Mouse (Mus musculus) cerebellum, adult 9-11 months (tissue): ENCODE results near the gene Cdh3.
A peak's percentile ranks its signal among the peaks of the same experiment; 100 is the strongest.
"Not testable (repeated sequence)": the region's sequence is repeated elsewhere in the genome, so short reads cannot be mapped to it uniquely, and the experiment has no call there.

Experiments used
- DNase-seq: peaks from one replicate; pipeline ENCODE4 v3.0.0; 2022

The Cdh3 gene

DNA sequence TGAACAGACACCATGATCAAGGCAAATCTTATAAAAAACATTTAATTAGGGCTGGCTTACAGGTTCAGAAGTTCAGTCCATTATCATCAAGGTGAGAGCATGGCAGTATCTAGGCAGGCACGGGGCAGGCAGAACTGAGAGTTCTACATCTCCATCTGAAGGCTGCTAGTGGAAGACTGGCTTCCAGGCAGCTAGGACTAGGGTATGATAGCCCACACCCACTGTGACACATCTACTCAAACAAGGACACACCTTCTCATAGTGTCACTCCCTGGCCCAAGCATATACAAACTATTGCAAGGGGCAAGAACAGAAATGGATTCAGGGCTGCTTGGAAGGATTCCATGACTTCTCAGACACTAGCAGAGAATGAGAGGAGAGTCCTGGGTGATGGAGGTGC is 61.5 kb downstream of the Cdh3 start:
- DNase-seq = not testable (repeated sequence)

- not testable (repeated sequence) for DNase-seq
Measured at GRCm38 (mm10) chr8:106573168-106573567, 62.5 kb downstream of the Cdh3 start, which contains the start of gene Gm10073. TSS of gene Gm10073 (minus strand) at chr8:106573461.

- DNase-seq = no peak
Measured at GRCm38 (mm10) chr8:106574283-106574682, 63.6 kb downstream of the Cdh3 start.

GRCm38 (mm10) chr8:106576849-106577555 is 66.3 kb downstream of the Cdh3 start:
- no peak for DNase-seq

GRCm38 (mm10) chr8:106579510-106579909 is 68.8 kb downstream of the Cdh3 start:
- DNase-seq = no peak

DNA sequence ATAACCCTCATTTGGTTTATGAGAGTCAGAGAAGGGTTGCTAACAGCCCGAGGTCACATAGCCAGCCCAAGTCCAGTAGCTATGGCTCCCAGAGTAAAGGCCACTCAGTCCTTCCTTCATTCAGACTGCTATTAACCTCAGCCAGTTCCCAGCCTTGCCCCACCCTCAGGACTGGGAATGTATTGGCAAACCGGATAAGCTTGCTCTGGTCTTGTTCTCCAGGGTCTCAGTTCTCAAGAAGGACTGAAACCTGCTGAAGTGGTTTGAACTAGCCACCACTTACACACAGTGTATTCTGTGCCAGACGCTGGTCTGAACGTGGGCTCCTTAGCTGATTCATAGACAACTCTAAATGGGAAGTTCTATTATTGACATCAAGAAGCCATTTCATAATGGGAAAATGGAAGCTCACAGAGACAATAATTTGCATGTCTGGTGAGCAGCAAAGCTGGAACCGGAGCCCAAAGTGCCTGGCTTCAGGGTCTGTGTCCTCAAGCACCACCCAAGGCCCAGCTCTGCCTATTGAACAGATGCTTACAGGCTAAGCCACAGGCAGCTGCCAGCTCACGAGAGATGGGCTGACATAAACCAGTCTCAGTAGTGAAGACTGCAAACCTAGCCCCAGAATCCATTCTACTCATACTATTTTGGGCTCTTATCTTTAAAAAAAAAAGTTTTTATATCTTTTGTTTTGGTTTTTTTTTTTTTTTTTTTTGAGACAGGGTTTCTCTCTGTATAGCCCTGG is 70.8 kb downstream of the Cdh3 start:
- DNase-seq = no peak

GRCm38 (mm10) chr8:106584942-106585670 is 74.4 kb downstream of the Cdh3 start:
- DNase-seq = no peak

DNA sequence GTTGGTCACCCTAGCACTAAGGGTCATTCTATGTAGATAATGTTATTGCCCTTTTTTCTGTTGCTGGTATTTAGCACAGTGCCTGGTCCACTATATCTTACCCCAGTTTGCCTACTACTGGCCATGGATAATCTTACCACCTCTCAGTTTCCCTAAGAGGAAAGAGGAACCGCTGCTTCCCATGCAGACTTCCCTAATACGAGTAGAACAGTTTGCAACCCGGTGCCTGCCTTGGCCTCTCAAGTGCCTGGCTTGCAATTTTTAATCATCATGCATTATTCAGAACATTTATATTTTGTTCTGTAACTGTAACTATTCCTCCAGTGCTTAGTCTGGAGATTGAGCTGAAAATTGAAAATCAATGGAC is 75.0 kb downstream of the Cdh3 start:
- DNase-seq = no peak

DNA sequence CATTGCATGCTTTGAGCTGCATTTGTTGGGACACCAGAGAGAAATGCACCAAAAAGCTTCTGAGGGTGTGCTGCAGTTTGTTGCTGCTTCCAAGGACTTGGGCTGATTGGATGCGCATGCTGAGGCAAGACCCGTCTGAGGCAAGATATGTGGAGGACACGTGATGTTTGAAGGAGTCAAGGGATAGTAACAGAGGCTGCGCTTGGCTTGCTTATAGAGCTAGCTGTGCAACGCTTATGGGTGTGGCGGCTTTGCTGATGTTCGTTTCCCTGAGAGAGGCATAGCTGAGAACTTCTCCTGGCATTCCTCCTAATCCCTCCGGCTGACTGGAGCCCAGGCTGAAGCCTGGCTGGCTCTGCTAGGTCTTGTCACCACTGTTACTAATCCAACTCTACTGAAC is 76.2 kb downstream of the Cdh3 start:
- no peak for DNase-seq

GRCm38 (mm10) chr8:106588443-106589431 is 78.0 kb downstream of the Cdh3 start:
- no peak for DNase-seq

DNA sequence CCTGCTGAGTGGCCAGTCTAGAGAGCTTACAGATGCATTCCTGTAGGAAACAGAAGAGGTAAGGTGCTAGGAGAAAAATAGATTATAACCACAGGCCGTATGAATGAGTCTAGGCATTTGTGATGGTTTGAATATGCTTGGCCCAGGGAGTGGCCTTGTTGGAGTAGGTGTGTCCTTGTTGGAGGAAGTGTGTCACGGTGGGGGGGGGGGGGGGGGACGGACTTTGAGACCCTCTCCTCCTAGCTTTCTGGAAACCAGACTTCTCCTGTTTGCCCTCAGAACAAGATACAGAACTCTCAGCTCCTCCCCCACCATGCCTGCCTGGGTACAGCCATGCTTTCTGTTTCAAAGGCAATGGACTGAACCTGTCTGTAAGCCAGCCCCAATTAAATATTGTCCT is 81.8 kb downstream of the Cdh3 start:
- DNase-seq = no peak

DNA sequence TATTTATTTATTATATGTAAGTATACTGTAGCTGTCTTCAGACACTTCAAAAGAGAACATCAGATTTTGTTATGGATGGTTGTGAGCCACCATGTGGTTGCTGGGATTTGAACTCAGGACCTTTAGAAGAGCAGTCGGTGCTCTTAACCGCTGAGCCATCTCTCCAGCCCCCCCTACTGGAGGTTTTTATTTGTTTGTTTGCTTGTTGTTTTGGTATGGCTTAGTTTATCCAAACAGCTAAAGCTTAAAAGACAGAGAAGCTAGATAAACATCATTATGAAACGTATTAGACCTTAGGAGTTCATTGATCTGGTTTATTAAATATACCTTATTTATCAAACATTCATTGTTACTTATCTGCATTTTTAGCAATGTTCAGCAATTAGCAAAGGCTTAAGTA is 84.9 kb downstream of the Cdh3 start:
- not testable (repeated sequence) for DNase-seq

DNA sequence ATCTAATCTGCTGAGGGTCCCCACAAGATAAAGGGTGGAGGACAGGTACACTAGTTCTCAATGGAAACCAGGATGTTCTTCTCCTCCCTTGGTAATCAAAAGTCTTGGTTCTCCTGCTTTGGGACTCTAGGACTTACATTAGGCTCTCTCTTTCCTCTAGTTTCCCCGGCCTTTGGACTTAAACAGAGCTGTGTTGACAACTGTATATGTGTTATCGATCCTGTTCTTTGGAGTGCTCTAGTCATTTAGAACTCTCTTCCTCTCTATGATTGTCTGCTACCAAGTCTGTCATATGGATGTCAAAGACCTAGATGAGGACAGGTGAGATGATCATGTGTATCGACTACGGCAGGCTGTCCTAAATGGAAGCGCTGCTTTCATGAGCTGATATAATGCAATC is 86.4 kb downstream of the Cdh3 start:
- no peak for DNase-seq

DNA sequence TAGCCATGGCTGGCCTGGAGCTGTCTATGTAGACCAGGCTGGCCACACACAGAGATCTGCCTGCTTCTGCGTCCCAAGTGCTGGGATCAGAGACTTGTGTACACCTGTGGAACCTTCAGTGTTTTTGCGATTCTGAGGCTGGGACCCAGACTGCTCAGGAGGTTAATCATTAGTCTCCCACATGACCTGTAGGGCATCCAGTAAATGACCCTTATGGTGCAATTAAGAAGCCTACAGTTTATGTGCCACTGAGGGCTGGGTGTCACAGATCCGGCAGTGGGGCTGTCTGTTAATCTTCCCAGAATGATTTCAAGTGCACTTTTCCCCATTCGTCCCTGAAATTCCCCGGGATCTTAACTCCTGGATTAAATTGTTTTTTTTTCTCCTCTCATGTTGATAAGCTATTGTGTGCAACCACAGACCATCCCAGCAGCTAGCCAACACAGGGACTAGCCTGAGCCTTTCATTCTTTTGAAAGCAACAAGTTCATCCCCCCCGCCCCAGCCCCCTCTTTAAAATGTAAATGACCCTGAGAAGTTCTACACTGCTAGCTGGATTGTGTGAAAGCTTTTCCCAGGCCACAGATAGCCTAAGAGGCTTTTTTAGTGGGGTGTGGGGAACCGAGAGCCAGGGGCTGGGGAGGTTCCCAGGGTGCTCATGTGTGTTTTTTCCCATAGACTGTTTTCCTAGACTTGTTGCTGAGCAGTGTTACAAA is 88.7 kb downstream of the Cdh3 start:
- DNase-seq = no peak

DNA sequence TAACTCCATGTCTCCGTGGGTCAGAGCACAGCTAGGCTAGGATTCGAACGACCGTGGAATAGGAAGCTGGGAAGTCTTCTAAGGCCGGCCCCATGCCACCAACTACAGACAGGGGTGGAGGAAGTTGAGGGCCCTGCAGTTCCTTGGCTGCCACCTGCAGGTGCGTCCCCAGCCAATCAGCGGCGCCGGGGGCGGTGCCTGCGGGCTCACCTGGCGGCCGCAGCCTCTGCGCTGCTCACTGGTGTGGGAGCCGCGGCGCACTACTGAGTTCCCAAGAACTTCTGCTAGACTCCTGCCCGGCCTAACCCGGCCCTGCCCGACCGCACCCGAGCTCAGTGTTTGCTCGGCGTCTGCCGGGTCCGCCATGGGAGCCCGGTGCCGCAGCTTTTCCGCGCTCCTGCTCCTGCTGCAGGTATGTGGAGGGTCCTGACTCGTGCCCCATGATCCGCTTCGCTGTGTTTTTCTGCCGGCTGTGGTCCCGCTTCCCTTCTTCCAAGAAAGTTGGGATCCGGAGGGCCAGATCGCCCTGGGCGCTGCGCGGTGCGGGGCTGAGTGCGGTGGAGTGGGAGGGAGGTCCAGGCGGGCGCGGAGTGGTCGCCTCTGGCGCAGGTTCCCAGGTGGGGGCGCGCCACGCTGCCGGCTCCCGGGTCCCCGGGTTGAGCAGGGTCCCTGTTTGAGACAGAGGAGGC is 92.6 kb downstream of the Cdh3 start, which contains the start of gene Cdh1:
TSS of gene Cdh1 (plus strand) at position 221 of the 689 bp plus-strand sequence.
- DNase-seq = peak; percentile 11

DNA sequence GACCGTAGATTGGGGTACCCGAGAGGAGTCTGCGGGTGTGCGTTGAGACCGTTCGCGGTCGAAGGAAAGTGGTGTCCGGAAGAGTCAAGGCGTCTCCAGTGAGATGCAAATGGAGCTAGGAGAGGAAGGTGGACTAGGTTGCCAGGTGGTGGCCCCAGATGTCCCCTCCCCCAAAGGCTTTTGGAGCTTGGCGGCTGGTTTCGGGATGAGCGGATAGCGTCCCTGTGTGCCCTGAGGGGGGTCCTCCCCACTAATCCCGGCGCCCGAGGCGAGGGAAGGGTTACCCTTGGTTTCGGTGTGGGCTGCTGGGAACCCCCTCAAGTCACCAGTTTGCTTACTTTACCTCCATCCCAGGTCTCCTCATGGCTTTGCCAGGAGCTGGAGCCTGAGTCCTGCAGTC is 93.2 kb downstream of the Cdh3 start:
- no peak for DNase-seq

DNA sequence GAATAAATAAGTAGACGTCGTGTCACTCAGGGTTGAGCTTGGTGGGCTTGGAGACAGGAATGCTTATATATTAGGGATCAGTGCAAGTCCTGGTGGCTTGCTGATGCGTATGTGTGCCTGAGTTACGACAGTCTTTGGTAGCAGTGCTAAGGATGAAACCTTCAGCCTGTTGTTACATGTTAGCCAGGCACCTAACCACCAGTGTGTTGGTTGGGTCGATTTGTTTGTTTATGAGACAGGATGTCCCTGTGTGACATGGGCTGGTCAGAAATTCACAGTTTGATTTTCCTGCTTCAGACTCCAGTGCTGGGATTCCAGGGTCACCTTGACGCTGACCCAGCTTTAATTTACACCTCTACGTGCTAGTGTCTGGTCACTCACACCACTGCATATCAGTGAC is 95.0 kb downstream of the Cdh3 start:
- no peak for DNase-seq

- DNase-seq = no peak
Measured at GRCm38 (mm10) chr8:106606121-106606520, 95.4 kb downstream of the Cdh3 start.

DNA sequence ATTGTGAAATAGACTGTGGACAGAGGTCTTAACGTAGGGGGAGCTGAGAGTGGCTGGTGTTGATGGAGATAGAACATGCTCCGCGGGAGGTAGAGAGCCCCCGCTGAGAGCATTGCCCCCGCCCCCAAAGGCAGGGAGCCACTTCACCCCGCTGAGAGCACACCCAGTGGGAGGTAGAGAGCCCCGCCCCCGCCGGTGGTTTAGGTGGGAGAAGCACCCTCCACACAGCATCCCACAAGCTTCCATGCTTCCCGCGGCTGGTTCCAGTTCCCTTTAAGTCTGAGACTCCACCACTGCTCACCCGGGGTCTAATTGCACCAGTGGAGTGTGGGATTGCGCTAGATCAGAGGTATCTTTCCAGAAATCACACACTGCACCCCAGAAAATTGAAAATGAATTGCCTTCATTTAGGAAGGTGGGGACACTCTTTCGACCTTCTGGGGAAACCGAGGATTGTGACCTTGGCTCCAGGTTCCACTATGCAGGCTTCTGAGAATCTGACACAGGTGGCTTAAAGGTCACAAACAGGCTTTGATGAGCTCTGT is 96.0 kb downstream of the Cdh3 start:
- no peak for DNase-seq
